Mouse (Mus musculus) frontal cortex, postnatal 36 days (tissue): ENCODE measurements at regions not wholly inside any gene's neighbourhood (a gene's known extent, or its start where the extent isn't known, plus 50 kb on each side); places are given as distances from the start of the nearest gene placed in this dataset.
A peak's percentile ranks its signal among the peaks of the same experiment; 100 is the strongest.

Experiments
- DNase-seq, 2 experiments: peaks; one replicate each; pipeline ENCODE4 v3.0.0; 2022; ENCODE audit warnings: low spot score in 2 of 2

GRCm38 (mm10) chr8:125619336-125619906 is 49.8 kb upstream of the Sipa1l2 start:
- DNase-seq = peak; percentile 23 to 27
